Mouse (Mus musculus): ENCODE data around the gene Col9a2. TPM values are rescaled to one million over a fixed set of nuclear protein-coding genes. Genes with fewer than 3 reads are reported as not detected.

Col9a2 gene
- 0.30 TPM in 1 of 2 replicates, not detected in the other for polyA plus RNA-seq (2012; rRNA removed)

DNA sequence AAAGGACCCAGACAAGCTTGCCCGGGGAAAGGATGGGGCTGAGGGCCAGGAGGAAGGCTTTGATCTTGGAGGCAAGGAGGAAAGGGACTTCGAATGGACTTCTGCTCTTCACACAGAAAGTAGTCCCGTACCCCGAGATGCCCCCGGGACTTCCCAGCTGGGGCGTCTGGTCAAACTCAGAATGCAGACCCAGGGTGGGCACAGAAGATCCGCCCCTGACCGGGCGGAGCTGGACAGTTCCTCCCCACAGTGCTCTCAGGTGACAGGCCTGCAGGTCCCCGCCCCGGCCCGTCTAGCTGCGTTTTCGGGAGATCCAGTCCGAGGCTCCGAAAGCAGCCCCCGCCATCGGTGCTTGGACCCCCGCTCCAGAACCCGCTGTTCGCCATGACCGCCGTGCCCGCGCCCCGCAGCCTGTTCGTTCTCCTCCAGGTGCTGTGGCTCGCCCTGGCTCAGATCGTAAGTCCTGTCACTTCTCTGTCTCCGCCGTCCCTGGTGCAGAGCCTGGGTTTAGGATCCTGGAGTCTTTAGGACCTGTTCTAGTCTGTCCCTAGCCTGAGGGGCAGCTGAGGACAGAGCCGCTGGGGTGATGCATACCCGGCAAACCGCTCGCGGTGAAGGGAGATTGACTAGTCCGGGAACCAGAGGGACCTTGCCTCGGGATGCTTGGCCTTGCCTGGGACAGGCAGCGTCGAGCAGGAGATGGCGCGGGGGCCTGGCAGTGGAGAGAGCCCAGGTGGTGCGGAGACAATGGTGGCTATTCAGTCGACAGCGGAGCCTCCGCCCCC is at the start of gene Col9a2:
Gene Col9a2 (plus strand): TSS at position 55 of the 785 bp plus-strand sequence.
- Histone ChIP-seq H3K4me3 (replicated peaks; ENCODE audit: extremely low read depth, low read depth, low read length) (no peak within 1 kb of the TSS), H3K4me1 (ENCODE audit: control insufficient read depth, insufficient read depth, low read length) (no peaks in the 10 kb centered on the region)
- TF ChIP-seq CTCF (IDR thresholded peaks at IDR 0.05; ENCODE audit: insufficient read depth, low read length) (no peak), POLR2A (IDR thresholded peaks at IDR 0.05; ENCODE audit: borderline replicate concordance, extremely low read depth, low read depth, low read length) (no peak)
- DNase-seq = no peak
- WGBS = 6% methylated on average over 46 of the region's 46 CpGs

DNA sequence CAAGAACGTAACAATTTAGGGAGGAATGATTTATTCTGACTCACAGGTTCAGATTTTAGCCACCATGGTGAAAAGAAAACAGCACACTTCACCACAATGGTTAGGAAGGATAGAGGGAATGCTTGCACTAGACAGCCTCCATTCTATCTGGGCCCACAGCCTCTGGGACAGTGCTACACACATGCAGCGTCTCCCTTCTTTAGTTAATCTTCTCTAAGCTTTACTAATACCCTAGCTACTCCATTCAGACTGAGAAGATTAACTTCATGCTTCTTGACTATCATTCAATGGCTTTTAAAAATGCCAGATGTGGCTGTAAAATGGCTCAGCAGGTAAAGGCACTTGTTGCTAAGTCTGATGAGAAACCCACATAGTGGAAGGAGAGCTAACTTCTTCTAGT is 46.9 kb upstream of the Col9a2 start:
- Histone ChIP-seq H3K4me3 (replicated peaks; ENCODE audit: extremely low read depth, low read depth, low read length) (no peak overlapping the region), H3K4me1 (ENCODE audit: control insufficient read depth, insufficient read depth, low read length) (peaks cover 7% of the 10 kb centered on the region; the same call in 1 of the 2 replicates)
- TF ChIP-seq POLR2A (IDR thresholded peaks at IDR 0.05; ENCODE audit: borderline replicate concordance, extremely low read depth, low read depth, low read length) = no peak
- WGBS = 83% methylated on average over 2 of the region's 2 CpGs
- no peak for DNase-seq

DNA sequence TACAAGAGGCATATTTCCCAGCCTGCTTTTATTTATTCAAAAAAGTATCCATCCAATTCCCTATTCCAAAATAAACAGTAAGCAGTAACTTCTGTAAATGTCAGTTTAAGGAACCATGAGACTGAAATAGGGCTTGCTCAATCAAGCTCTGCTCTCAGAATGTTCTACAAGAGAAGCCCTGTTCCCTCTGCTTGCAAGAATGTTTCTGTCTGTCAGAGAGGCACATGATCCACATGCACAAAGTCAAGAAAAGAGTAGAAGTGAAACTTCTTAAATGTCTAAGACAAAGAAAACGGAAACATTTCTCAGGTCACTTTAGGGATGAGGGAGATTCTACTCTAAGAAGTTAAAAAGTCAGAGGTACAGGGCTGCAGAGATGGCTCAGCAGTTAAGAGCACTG is 46.2 kb upstream of the Col9a2 start:
- Histone ChIP-seq H3K4me3 (replicated peaks; ENCODE audit: extremely low read depth, low read depth, low read length) (no peak overlapping the region), H3K4me1 (ENCODE audit: control insufficient read depth, insufficient read depth, low read length) (peaks cover 9% of the 10 kb centered on the region; the same call in 1 of the 2 replicates)
- WGBS = 61% methylated on average over 1 of the region's 1 CpGs
- no peak for TF ChIP-seq POLR2A (IDR thresholded peaks at IDR 0.05; ENCODE audit: borderline replicate concordance, extremely low read depth, low read depth, low read length)
- no peak for TF ChIP-seq CTCF (IDR thresholded peaks at IDR 0.05; ENCODE audit: insufficient read depth, low read length)
- no peak for DNase-seq

DNA sequence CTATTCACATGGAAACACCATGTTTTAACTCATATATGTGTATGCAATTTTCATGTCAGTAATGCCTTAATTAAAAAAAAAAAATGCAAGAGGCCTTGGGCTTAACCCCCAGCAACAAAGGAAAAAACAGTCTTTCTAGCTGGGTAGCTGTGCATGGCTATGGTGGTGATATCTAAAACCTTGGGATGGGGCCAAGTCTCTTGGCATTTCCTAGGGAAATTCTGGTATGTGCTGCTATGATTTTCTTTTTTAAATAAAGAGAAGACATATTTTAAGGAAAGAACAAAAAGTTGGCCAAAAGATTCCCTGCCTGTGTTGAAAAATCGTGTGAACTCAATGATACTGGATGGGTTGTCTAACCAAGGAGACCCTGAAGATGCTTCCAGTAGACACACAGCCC is 43.3 kb upstream of the Col9a2 start:
- WGBS = 46% methylated on average over 1 of the region's 1 CpGs
- Histone ChIP-seq H3K4me3 (replicated peaks; ENCODE audit: extremely low read depth, low read depth, low read length) (no peak overlapping the region), H3K4me1 (ENCODE audit: control insufficient read depth, insufficient read depth, low read length) (peaks cover 9% of the 10 kb centered on the region)
- TF ChIP-seq CTCF (IDR thresholded peaks at IDR 0.05; ENCODE audit: insufficient read depth, low read length) = no peak
- no peak for TF ChIP-seq POLR2A (IDR thresholded peaks at IDR 0.05; ENCODE audit: borderline replicate concordance, extremely low read depth, low read depth, low read length)
- DNase-seq = no peak

DNA sequence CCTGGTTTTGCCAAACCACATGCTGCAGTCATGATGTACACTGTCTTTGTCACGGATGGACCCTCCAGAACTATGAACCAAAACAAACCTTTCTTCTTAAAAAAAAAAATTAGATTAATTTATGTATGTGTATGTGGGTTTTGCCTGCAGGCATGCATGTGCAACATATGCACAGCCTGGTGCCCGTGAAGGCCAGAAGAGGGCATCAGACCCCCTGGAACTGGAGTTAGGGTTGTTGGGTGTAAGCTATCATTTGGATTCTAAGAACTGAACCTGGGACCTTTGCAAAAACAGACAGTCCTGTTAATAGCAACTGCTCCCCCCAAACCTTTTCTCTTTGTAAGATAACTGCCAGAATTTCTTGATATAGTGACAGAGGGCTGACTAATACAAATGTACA is 38.1 kb upstream of the Col9a2 start:
- Histone ChIP-seq H3K4me1 (ENCODE audit: control insufficient read depth, insufficient read depth, low read length) (peaks cover 29% of the 10 kb centered on the region), H3K4me3 (replicated peaks; ENCODE audit: extremely low read depth, low read depth, low read length) (no peak overlapping the region)
- TF ChIP-seq POLR2A (IDR thresholded peaks at IDR 0.05; ENCODE audit: borderline replicate concordance, extremely low read depth, low read depth, low read length) (no peak), CTCF (IDR thresholded peaks at IDR 0.05; ENCODE audit: insufficient read depth, low read length) (no peak)
- 69% methylated on average over 2 of the region's 2 CpGs for WGBS
- no peak for DNase-seq

DNA sequence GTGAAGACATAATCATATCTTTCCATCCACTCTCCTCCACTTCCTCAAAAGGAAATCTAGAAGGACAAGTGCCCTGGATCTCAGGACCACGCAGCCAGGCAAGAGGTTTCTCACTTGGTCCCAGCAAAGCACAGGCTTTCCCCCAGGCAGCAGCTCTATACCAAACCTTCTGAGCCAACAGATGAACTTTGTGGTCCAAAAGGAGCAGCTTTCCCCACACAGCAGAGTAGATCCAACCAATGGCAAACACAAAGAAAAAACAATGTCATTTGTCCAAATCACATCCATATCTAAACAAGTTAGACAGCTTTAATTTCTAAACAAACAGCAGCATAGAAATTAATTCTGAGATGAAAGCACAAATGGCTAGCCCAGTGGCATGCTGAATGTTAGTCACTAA is 37.5 kb upstream of the Col9a2 start:
- DNase-seq = no peak
- H3K4me1 ChIP-seq (ENCODE audit: control insufficient read depth, insufficient read depth, low read length) = peaks cover 28% of the 10 kb centered on the region
- WGBS = 25% methylated on average over 1 of the region's 1 CpGs
- no peak overlapping the region for H3K4me3 ChIP-seq (replicated peaks; ENCODE audit: extremely low read depth, low read depth, low read length)
- TF ChIP-seq CTCF (IDR thresholded peaks at IDR 0.05; ENCODE audit: insufficient read depth, low read length) (no peak), POLR2A (IDR thresholded peaks at IDR 0.05; ENCODE audit: borderline replicate concordance, extremely low read depth, low read depth, low read length) (no peak)

DNA sequence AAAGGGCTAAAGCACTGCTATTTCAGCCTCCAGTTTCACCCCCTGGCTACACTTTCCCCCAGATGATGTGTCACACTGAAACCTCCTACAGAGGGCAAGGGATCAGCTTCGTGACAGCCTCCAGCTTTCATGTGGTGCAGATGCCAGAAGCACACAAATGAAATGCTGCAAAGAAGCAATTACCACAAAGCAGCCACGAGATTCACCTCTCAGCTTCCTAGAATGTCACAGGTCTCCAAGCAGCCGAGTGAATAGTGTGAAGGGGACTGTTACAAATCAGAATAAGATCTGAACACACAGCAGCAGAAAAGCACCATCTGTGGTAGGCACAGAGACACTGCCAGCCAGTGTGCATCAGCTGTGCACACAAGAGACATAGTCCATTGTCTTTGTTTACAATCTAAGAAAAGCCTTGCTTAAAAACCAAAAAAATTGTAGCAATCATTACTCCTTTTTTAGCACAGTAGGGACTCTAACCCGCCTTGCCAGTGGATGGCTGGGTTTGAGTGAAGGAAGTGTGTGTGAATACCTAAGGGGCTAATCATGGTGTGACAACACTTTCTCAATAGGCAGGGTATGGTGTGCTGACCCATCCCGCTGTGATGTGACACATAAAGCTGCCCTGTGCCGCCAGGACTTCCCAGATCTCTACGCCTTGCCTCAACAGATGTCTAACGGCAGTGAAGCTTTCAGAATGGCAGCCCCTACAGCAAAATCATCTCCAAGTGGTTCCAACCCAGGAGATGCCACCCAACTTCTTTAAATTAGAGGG is 36.6 kb upstream of the Col9a2 start:
- Histone ChIP-seq H3K4me3 (replicated peaks; ENCODE audit: extremely low read depth, low read depth, low read length) (no peak overlapping the region), H3K4me1 (ENCODE audit: control insufficient read depth, insufficient read depth, low read length) (peaks cover 27% of the 10 kb centered on the region)
- TF ChIP-seq POLR2A (IDR thresholded peaks at IDR 0.05; ENCODE audit: borderline replicate concordance, extremely low read depth, low read depth, low read length) = no peak
- 50% methylated on average over 8 of the region's 8 CpGs for WGBS
- no peak for DNase-seq

DNA sequence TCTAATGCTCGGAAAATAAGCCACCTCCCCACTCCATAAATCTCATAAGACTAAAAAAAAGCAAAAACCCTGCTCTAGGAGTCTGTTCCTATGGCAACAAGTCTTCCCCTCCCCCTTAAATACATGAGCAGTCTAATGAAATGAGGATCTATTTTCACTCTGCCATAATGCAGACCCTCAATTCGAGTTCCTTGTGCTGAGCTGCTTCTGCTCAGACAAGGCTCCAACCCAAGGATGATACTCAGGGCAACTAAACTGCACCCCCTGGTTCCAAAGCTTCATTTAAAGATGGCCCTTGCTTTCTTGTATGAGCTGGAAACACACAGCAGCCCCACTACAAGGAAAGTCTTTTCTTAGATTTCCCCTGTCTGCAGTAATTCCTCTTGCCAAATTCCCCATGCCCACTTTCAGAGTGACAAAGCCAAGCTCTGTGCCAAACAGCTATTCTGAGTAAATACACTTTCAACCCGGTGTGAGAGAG is 35.5 kb upstream of the Col9a2 start:
- Histone ChIP-seq H3K4me1 (ENCODE audit: control insufficient read depth, insufficient read depth, low read length) (peaks cover 29% of the 10 kb centered on the region), H3K4me3 (replicated peaks; ENCODE audit: extremely low read depth, low read depth, low read length) (no peak overlapping the region)
- TF ChIP-seq CTCF (IDR thresholded peaks at IDR 0.05; ENCODE audit: insufficient read depth, low read length) (no peak), POLR2A (IDR thresholded peaks at IDR 0.05; ENCODE audit: borderline replicate concordance, extremely low read depth, low read depth, low read length) (no peak)
- no peak for DNase-seq
- WGBS = 31% methylated on average over 3 of the region's 3 CpGs

DNA sequence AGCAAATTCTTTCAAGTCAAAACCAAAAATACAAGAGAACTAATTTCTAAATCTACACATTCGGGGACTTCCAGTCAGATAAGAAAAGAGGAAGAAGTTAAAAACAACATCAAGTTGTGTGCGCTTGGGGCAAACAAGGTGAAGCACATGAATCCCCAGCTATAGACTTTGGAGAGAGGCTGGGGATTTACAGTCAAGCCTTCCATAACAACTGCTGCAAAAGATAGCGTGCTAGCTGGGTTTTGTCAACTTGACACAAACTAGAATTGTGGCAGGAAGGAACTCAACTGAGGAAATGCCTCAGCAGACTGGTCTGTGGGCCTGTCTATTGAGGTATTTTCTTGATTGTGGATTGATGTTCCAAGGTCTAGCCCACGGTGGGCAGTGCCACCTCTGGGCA is 34.5 kb upstream of the Col9a2 start:
- no peak for TF ChIP-seq POLR2A (IDR thresholded peaks at IDR 0.05; ENCODE audit: borderline replicate concordance, extremely low read depth, low read depth, low read length)
- no peak for TF ChIP-seq CTCF (IDR thresholded peaks at IDR 0.05; ENCODE audit: insufficient read depth, low read length)
- 43% methylated on average over 4 of the region's 4 CpGs for whole genome bisulfite sequencing

More for the DNA sequence above, 34.5 kb upstream of the Col9a2 start:
- Histone ChIP-seq H3K4me1 (ENCODE audit: control insufficient read depth, insufficient read depth, low read length) (peaks cover 32% of the 10 kb centered on the region), H3K4me3 (replicated peaks; ENCODE audit: extremely low read depth, low read depth, low read length) (no peak overlapping the region)
- DNase-seq = no peak
